Mouse (Mus musculus) bone marrow, adult 2 months (tissue): ENCODE data around the gene AL732309.1. TPM values are rescaled to one million over a fixed set of nuclear protein-coding genes. Genes with fewer than 3 reads are reported as not detected.

Experiments used
- H3K27ac ChIP-seq: fragments of 200-500 bp; 2 replicates; pipeline ENCODE4 v1.5.1; 2012; ENCODE audit warnings: low read depth, mild to moderate bottlenecking, control low read depth, inconsistent platforms, low read length; ENCODE audit not compliant: control insufficient read depth, poor library complexity, insufficient read depth
- H3K4me1 ChIP-seq: fragments of 200-500 bp; 2 replicates; pipeline ENCODE4 v1.6.1; 2011; ENCODE audit warnings: low read length; ENCODE audit not compliant: control insufficient read depth, insufficient read depth
- H3K4me3 ChIP-seq: fragments of 200-500 bp; replicated peaks from 2 replicates; pipeline ENCODE3; 2011; ENCODE audit warnings: mild to moderate bottlenecking, low read depth, low read length, control low read depth; ENCODE audit not compliant: control insufficient read depth
- CTCF ChIP-seq: fragments of 200-500 bp; IDR thresholded peaks from 2 replicates; pipeline ENCODE4 v1.5.1; 2011; ENCODE audit warnings: low read length, control low read depth; ENCODE audit not compliant: control insufficient read depth, insufficient read depth
- POLR2A ChIP-seq: fragments of 200-500 bp; IDR thresholded peaks from 2 replicates; pipeline ENCODE4 v1.6.1; 2011; ENCODE audit warnings: low read depth, mild to moderate bottlenecking, control low read depth, low read length, borderline replicate concordance; ENCODE audit not compliant: control insufficient read depth
- WGBS: fragments of 180-500 bp; shearing (Covaris S2); methylation state at CpG from one replicate; pipeline ENCODE4 v1.1.7; 2018; 5-methylcytosine and 5-hydroxymethylcytosine counted together
- polyA plus RNA-seq: library from polyadenylated mRNA; stranded (reverse); fragments of >200 nt; gene quantifications from 2 replicates; pipeline ENCODE4 v1.2.4, GENCODE M21; 2011; ENCODE audit warnings: low replicate concordance; ENCODE audit not compliant: missing spikeins, insufficient read depth, insufficient read length

AL732309.1 gene
- polyA plus RNA-seq, 1 experiment: 22.3 TPM

DNA sequence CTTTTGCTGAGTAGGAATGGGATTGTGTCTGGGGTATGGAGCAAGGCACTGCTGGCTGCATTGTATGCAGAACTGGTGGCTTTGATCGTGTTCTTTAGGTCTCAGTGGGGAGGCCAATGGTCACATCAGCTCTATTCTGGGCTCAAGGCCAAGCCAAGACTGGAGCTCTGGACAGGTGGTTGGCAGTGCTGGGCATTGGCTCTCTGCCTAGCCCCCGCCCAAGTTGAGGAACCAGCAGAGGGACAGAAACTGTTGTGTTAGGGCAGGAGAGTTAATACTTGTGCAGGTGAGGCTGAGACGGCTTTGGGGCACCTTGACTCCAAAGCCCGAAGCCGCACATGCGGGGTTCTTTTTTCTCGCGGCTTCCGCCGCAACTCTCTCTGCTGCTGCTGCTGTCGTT lies 43.0 kb upstream of the AL732309.1 start, which contains the start of gene Lrrc26:
Gene Lrrc26, plus strand, starts transcription at position 265 of the 400 bp plus-strand sequence.
- Histone ChIP-seq H3K4me1 (no peaks in the 10 kb centered on the region), H3K27ac (no peak within 1 kb of the TSS), H3K4me3 (no peak within 1 kb of the TSS)
- TF ChIP-seq CTCF (no peak), POLR2A (no peak)
- 6% methylated on average over 11 of the region's 11 CpGs for WGBS

DNA sequence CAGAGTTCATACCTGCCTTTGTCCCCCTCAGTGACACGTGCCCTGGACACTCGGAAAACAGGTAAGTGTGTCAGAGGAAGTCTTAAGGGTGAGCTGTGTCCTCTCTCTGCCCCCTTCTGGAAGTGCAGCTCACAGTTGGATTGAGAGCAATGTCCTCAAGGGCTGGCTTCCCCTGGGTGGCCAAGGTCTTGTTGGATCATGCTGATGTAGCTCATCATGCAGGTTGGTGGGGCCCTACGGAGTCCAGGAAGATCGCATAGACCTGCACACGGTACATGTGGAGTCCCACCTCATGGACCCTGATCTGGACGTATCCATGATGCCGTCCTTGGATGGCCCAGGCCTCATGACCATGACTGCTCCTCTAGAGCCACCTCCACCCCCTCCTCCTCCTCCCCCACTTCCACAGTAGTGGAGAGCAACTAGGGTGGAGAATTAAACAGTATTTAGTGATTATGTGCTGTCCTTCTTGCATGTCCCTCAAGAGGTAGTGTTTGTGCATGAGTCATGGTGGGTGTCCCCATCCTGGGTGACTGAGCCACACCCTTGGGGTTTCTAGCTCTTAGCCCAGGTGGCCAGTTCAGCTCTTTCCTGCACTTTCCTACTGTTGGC lies 42.2 kb upstream of the AL732309.1 start:
- H3K4me1 ChIP-seq: no peaks in the 10 kb centered on the region
- no peak overlapping the region for H3K27ac ChIP-seq
- TF ChIP-seq POLR2A: no peak
- TF ChIP-seq CTCF: no peak
- 85% methylated on average over 7 of the region's 7 CpGs for WGBS
- no peak overlapping the region for H3K4me3 ChIP-seq

DNA sequence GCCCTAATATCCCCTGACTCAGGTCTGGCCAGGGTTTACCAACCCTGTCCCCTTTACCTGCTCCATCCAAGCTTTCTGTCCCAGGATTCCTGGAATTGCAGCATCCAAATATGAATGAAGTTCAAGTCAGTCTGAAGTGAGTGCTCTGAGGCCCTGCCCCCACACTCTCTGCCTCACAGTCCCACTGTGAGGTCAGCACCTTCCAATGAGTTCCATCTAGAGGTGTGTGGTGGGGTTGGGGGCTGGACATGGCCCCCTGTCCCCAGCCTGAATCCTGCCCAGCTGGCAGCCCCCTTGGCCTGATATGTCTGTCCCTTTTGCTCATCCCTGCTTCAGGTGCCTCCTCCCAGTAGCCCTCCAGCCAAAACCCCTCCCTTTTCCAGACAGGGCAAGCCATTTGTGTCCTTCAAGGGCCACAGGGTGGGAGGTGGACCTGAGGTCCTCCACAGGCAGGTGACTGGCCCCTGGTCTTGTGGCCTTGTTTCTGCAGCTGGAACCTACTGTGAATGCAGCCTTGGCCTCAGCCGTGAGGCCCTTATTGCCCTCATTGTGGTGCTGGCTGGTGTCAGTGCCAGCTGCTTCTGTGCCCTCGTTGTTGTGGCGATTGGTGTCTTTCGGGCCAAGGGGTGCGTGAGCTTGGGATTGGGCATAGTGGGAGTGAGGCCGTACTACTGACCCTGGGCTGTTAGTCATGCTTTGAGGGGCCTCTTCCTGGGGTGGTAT lies 41.4 kb upstream of the AL732309.1 start, which contains the start of gene Tmem210:
Gene Tmem210, plus strand, starts transcription at position 219 of the 723 bp plus-strand sequence.
- 85% methylated on average over 6 of the region's 6 CpGs for WGBS
- no peaks in the 10 kb centered on the region for H3K4me1 ChIP-seq
- no peak for TF ChIP-seq CTCF
- no peak for TF ChIP-seq POLR2A
- no peak within 1 kb of the TSS for H3K27ac ChIP-seq
- H3K4me3 ChIP-seq: no peak within 1 kb of the TSS

DNA sequence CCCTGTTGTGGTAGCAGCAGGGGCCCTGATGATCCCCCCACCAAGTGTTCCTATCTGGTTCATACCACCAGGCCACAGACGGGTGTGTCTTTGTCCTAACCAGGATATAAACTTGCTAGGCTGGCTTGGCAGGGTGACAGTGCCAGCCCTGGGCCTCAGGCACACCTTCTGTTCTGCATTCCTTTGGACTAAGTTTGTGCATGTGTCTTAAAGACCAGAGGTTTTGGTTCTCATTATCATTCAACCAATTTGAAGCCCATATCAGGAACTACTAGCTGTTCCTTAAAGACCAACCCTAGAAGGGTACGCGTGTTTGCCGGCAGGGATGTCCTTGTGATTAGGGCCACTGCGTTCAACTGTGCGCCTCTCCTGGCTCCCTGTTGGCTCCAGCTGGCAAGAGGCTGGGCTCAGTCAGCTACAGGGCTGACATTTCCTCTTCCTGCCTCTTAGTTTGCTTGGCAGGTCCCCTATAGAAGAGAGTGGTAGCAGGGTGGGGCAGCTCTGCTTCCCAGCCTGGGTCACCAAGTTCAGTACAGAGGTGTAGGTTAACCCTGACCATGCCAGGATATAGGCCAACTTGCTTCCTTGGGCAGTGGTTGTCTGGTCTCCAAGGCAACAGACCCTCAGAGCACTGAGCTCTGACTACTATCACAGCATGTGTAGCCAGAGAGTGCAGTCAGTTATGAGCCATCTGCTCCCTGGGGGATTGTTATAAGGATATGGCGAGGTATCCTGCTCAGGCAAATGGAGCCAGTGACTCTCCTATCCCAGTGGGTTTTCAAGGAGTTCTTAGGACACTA lies 40.4 kb upstream of the AL732309.1 start:
- 38% methylated on average over 7 of the region's 7 CpGs for WGBS
- H3K27ac ChIP-seq: no peak overlapping the region
- no peak overlapping the region for H3K4me3 ChIP-seq
- TF ChIP-seq POLR2A (no peak), CTCF (no peak)
- H3K4me1 ChIP-seq: no peaks in the 10 kb centered on the region

DNA sequence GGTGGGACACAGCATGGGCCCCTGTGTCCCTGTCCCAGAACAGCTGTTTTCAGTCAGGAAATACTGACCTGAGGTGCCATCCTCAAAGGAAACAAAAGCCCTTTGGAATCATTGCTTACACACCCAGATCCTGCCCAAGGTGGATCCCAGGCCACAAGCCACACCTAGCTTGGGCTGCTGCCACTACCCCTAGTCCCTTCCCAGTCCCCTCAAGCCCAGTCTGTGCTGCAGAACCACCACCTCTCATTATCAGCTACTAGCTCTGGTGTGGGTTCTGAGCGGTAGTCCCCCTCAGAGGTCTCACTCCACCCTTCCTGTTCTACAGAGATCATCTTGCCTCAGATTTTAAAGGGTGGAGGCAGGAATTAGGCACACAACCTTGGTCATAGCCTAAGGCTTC lies 39.7 kb upstream of the AL732309.1 start:
- H3K4me1 ChIP-seq: no peaks in the 10 kb centered on the region
- TF ChIP-seq POLR2A: no peak
- TF ChIP-seq CTCF: no peak
- 69% methylated on average over 1 of the region's 1 CpGs for WGBS
- H3K4me3 ChIP-seq: no peak overlapping the region
- H3K27ac ChIP-seq: no peak overlapping the region

DNA sequence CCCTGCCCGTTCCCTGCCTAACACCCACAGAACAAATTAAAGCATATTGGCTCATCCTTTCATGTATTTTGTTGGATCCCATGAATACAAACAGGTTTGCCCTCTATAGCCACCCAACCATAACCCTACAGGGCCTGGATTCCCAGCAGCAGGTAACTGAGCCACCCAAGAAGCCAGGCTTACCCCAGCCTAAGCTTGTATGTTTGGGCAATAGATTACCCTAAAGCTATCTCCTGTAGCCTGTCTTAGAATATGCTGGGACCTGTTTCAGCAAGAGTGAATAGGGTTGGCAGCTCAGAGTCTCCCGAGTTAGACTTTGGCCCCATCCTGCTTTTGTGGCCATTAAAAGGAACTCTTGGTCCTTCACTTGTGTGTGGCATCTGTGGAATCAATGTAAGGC lies 38.9 kb upstream of the AL732309.1 start:
- no peak overlapping the region for H3K27ac ChIP-seq
- H3K4me3 ChIP-seq: no peak overlapping the region
- no peak for TF ChIP-seq CTCF
- TF ChIP-seq POLR2A: no peak
- H3K4me1 ChIP-seq: no peaks in the 10 kb centered on the region
- 90% methylated on average over 2 of the region's 2 CpGs for WGBS

DNA sequence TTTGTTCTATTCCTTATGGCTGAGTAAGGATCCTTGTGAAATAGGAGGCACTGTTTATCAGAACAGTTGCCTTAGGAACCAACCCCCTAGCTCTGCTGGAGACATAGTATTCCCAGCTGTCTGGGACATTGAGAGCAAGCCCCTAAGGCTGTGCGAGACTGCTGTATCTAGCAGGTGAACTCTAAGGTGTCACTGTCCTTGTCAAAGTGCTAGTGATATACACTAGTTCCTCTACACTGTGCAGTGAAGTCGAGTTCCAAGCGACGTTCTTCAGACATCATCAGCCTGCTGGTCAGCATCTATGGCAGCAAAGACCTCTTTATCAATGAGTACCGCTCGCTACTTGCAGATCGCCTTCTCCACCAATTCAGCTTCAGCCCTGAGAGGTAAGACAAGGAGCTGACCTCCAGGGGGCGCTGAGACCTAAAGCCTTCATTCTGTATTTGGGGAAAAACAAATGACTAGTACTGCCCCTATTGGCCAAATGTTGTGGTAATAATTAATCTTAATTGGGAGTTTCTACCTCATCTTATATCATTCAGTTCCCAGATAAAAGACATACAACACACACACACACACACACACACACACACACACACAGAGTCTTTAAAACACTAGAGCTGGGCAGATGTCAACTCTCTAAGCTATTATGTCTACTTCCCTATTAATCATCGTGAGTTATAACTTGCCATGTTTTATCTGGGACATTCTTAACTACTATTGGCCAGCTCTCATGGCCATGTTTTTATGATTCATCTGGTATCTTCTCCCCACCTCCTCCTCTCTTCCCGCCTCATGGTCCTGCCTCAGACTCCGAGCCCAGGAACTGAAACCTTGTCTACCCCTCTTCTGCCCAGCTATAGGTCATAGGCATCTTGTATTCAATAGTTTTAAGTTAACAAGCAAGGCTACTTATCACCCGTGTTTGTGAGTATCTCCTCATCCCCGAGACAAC lies 32.5 kb upstream of the AL732309.1 start:
- H3K27ac ChIP-seq: no peak overlapping the region
- H3K4me1 ChIP-seq: no peaks in the 10 kb centered on the region
- no peak overlapping the region for H3K4me3 ChIP-seq
- peak; percentile 77 for TF ChIP-seq CTCF
- no peak for TF ChIP-seq POLR2A
- 64% methylated on average over 13 of the region's 13 CpGs for WGBS

DNA sequence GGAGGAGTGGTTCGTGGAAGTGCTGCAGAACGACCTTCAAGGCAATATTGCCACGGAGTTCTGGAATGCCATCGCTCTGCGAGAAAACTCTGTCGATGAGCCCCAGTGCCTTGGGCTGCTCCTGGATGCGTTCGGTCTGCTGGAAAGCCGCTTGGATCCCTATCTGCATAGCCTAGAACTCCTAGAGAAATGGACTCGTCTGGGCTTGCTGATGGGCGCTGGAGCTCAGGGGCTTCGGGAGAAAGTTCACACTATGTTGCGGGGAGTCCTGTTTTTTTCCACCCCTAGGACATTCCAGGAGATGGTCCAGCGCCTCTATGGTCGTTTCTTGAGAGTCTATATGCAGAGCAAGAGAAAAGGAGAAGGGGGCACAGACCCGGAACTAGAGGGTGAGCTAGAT lies 26.3 kb upstream of the AL732309.1 start:
- TF ChIP-seq POLR2A (no peak), CTCF (no peak)
- H3K27ac ChIP-seq: no peak overlapping the region
- peaks cover 5% of the 10 kb centered on the region for H3K4me1 ChIP-seq
- peak overlapping the region; percentile 93 for H3K4me3 ChIP-seq
- WGBS: 36% methylated on average over 16 of the region's 16 CpGs
